Mouse (Mus musculus) midbrain, embryonic 11.5 days (tissue): Measurements from ENCODE around the gene Gm17535. TPM values are rescaled to one million over a fixed set of nuclear protein-coding genes. Genes with fewer than 3 reads are reported as not detected.
"Not testable (repeated sequence)": the region's sequence is repeated elsewhere in the genome, so short reads cannot be mapped to it uniquely, and the experiment has no call there.

Experiments
- ATAC-seq: fragments of 200-750 bp; cut with Nextera tagmentation; 2 replicates; pipeline ENCODE4 v1.8.0; 2017; ENCODE audit warnings: moderate TSS enrichment, moderate library complexity; ENCODE audit not compliant: low FRiP score
- DNase-seq: peaks from one replicate; pipeline ENCODE4 v3.0.0; 2015; ENCODE audit warnings: low spot score; ENCODE audit errors: missing footprints
- H3K27ac ChIP-seq: fragments of 300-500 bp; sonication (generic); 2 replicates; pipeline ENCODE4 v1.5.1; 2014; ENCODE audit warnings: low read depth, low read length
- H3K27me3 ChIP-seq: fragments of 300-500 bp; sonication (generic); 2 replicates; pipeline ENCODE4 v1.6.1; 2014; ENCODE audit warnings: mild to moderate bottlenecking, low read length, moderate library complexity, mixed read lengths; ENCODE audit not compliant: control insufficient read depth, insufficient read depth
- H3K36me3 ChIP-seq: fragments of 300-500 bp; sonication (generic); 2 replicates; pipeline ENCODE4 v1.6.1; 2014; ENCODE audit warnings: mild to moderate bottlenecking, low read length, moderate library complexity, mixed read lengths; ENCODE audit not compliant: control insufficient read depth, insufficient read depth
- H3K4me1 ChIP-seq: fragments of 300-500 bp; sonication (generic); 2 replicates; pipeline ENCODE4 v1.6.1; 2014; ENCODE audit warnings: low read length; ENCODE audit not compliant: control insufficient read depth, insufficient read depth
- H3K4me2 ChIP-seq: fragments of 300-500 bp; sonication (generic); 2 replicates; pipeline ENCODE4 v1.6.1; 2014; ENCODE audit warnings: mild to moderate bottlenecking, moderate library complexity
- H3K4me3 ChIP-seq: fragments of 300-500 bp; sonication (generic); 2 replicates; pipeline ENCODE4 v1.5.1; 2014; ENCODE audit warnings: low read depth, low read length
- H3K9ac ChIP-seq: fragments of 300-500 bp; sonication (generic); 2 replicates; pipeline ENCODE4 v1.6.1; 2014; ENCODE audit warnings: low read length
- H3K9me3 ChIP-seq: fragments of 300-500 bp; sonication (generic); 2 replicates; pipeline ENCODE4 v1.6.1; 2016; ENCODE audit warnings: low read length; ENCODE audit not compliant: control insufficient read depth
- WGBS: fragments of 180-500 bp; shearing (Covaris S2); extraction: QIAGEN DNeasy Blood & Tissue Kit; methylation state at CpG from one replicate; pipeline ENCODE4 v1.1.7; 2014; 5-methylcytosine and 5-hydroxymethylcytosine counted together
- microRNA-seq: library from miRNA; unstranded; fragments of <30 nt; microRNA quantifications from one replicate; pipeline ENCODE4, GENCODE M21; 2017
- polyA plus RNA-seq: library from polyadenylated mRNA; unstranded; fragments of >200 nt; fragmentation: Nextera tagmentation; extraction: Ambion mirVana; gene quantifications from 2 replicates; pipeline ENCODE4 v1.2.1, GENCODE M21; 2014

The Gm17535 gene
- polyA plus RNA-seq, 1 experiment from 2014 or later = not detected

GRCm38 (mm10) chr9:3030677-3031318 lies 3.6 kb upstream of the Gm17535 start:
- not testable (repeated sequence) for H3K27ac ChIP-seq, H3K4me2 ChIP-seq, H3K4me3 ChIP-seq, H3K9ac ChIP-seq, H3K36me3 ChIP-seq, H3K27me3 ChIP-seq, H3K9me3 ChIP-seq, H3K4me1 ChIP-seq
- DNase-seq (peak; percentile 100), ATAC-seq (peak; percentile 41; the same call in 1 of the 2 replicates)
- 68% methylated on average over 2 of the region's 10 CpGs for WGBS

- not testable (repeated sequence) for H3K27me3 ChIP-seq, ATAC-seq, H3K4me1 ChIP-seq, H3K9ac ChIP-seq, DNase-seq, H3K4me3 ChIP-seq, H3K36me3 ChIP-seq, H3K9me3 ChIP-seq, H3K27ac ChIP-seq, H3K4me2 ChIP-seq
- 69% methylated on average over 6 of the region's 8 CpGs for WGBS
Measured at GRCm38 (mm10) chr9:3036577-3036976, 2.2 kb downstream of the Gm17535 start, which contains the start of gene Gm10715. TSS of gene Gm10715 (plus strand) at chr9:3036877.

- H3K27me3 ChIP-seq, H3K4me2 ChIP-seq, H3K9me3 ChIP-seq, H3K4me3 ChIP-seq, H3K9ac ChIP-seq, ATAC-seq, H3K27ac ChIP-seq, H3K36me3 ChIP-seq, H3K4me1 ChIP-seq: not testable (repeated sequence)
- WGBS = 61% methylated on average over 4 of the region's 4 CpGs
- DNase-seq = peak; percentile 90
Measured at GRCm38 (mm10) chr9:3038161-3038560, 3.8 kb downstream of the Gm17535 start.

Small RNA genes within 50 kb of the gene (microRNA-seq; reads per million reads assigned to microRNA genes)
- gene Mir101c = not detected

Other genes with a start within 250 kb of the Gm17535 start
- not detected in 2 replicates for gene Gm10722, start 33.7 kb upstream of the Gm17535 start, polyA plus RNA-seq
- gene Gm11168, start 31.3 kb upstream of the Gm17535 start, polyA plus RNA-seq = 0.34 TPM in 1 of 2 replicates, not detected in the other
- not detected in 2 replicates for gene Gm10721, start 21.5 kb upstream of the Gm17535 start, polyA plus RNA-seq
- gene Gm10720, start 18.9 kb upstream of the Gm17535 start, polyA plus RNA-seq = not detected in 2 replicates
- gene Gm10719, start 17.2 kb upstream of the Gm17535 start, polyA plus RNA-seq = 0.29 and 0.37 TPM in 2 replicates
- gene Gm10718, start 11.1 kb upstream of the Gm17535 start, polyA plus RNA-seq = 0.44 TPM in 1 of 2 replicates, not detected in the other
- gene Gm10717, start 9.2 kb upstream of the Gm17535 start, polyA plus RNA-seq = 0.26 TPM in 1 of 2 replicates, not detected in the other
- not detected in 2 replicates for gene Gm10715, start 2.3 kb downstream of the Gm17535 start, polyA plus RNA-seq